Mouse (Mus musculus) urinary bladder, postnatal 4 days (tissue): ENCODE measurements around the gene Spata13.

Experiments
- DNase-seq, 2 experiments: peaks; one replicate each; pipeline ENCODE4 v3.0.0; 2021 to 2022; ENCODE audit warnings: low spot score in 2 of 2

The Spata13 gene

GRCm38 (mm10) chr14:60751581-60751980 is 117.8 kb downstream of the Spata13 start:
- no peak for DNase-seq

GRCm38 (mm10) chr14:60752892-60753800 is 119.3 kb downstream of the Spata13 start:
- no peak for DNase-seq

GRCm38 (mm10) chr14:60753801-60754126 is 120.0 kb downstream of the Spata13 start:
- no peak for DNase-seq

- no peak for DNase-seq
Observed at GRCm38 (mm10) chr14:60754656-60755055, 120.9 kb downstream of the Spata13 start.

- peak in 1 of 2 experiments; percentile 47 for DNase-seq
Observed at GRCm38 (mm10) chr14:60756271-60756670, 122.5 kb downstream of the Spata13 start.

- no peak for DNase-seq
Observed at GRCm38 (mm10) chr14:60757265-60757664, 123.5 kb downstream of the Spata13 start.

GRCm38 (mm10) chr14:60757722-60758121 is 123.9 kb downstream of the Spata13 start:
- DNase-seq, result no peak

GRCm38 (mm10) chr14:60759097-60759496 is 125.3 kb downstream of the Spata13 start:
- no peak for DNase-seq

GRCm38 (mm10) chr14:60761801-60762200 is 128.0 kb downstream of the Spata13 start:
- DNase-seq, result no peak

GRCm38 (mm10) chr14:60762754-60763153 is 129.0 kb downstream of the Spata13 start:
- no peak for DNase-seq

- no peak for DNase-seq
Observed at GRCm38 (mm10) chr14:60763746-60764145, 129.9 kb downstream of the Spata13 start.

GRCm38 (mm10) chr14:60764526-60764925 is 130.7 kb downstream of the Spata13 start:
- DNase-seq, result no peak

GRCm38 (mm10) chr14:60765025-60765424 is 131.2 kb downstream of the Spata13 start:
- DNase-seq, result no peak

GRCm38 (mm10) chr14:60767884-60768283 is 134.1 kb downstream of the Spata13 start, which contains the start of gene C1qtnf9:
C1qtnf9 (plus strand) TSS chr14:60768134.
- no peak for DNase-seq

- DNase-seq, result no peak
Observed at GRCm38 (mm10) chr14:60769340-60769739, 135.5 kb downstream of the Spata13 start.

GRCm38 (mm10) chr14:60770594-60770993 is 136.8 kb downstream of the Spata13 start:
- no peak for DNase-seq

- DNase-seq, result peak; percentile 34 to 76
Observed at GRCm38 (mm10) chr14:60771057-60771456, 137.3 kb downstream of the Spata13 start.

- DNase-seq, result no peak
Observed at GRCm38 (mm10) chr14:60773476-60773875, 139.7 kb downstream of the Spata13 start.

GRCm38 (mm10) chr14:60776521-60776920 is 142.7 kb downstream of the Spata13 start:
- no peak for DNase-seq

GRCm38 (mm10) chr14:60777485-60777919 is 143.7 kb downstream of the Spata13 start:
- no peak for DNase-seq

- no peak for DNase-seq
Observed at GRCm38 (mm10) chr14:60779198-60779597, 145.4 kb downstream of the Spata13 start.

- DNase-seq, result no peak
Observed at GRCm38 (mm10) chr14:60782121-60782656, 148.4 kb downstream of the Spata13 start.

GRCm38 (mm10) chr14:60783196-60783595 is 149.4 kb downstream of the Spata13 start:
- no peak for DNase-seq
